Mouse (Mus musculus): ENCODE measurements around the gene Herc4. TPM values are rescaled to one million over a fixed set of nuclear protein-coding genes. Genes with fewer than 3 reads are reported as not detected.

The Herc4 gene
- polyA plus RNA-seq, 1 experiment from 2014 or later, result 46.1 TPM

DNA sequence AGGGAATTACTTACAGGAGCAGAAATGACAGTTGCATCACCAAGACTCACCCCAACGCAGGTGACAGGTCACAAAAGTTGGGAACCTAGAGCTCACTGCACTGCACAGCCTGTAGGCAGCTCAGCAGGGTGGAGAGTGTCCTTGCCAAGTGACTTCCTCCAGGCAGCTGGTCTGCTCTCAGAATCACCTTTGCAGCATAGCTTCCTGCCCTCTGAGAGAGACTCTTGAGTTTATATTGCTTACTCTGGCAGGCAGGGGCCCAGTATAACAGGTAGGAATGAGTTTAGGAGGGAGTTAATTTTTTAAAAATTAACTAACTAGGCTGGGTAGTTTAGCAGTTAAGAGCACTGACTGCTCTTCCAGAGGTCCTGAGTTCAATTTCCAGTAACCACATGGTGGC is 70.1 kb downstream of the Herc4 start:
- DNase-seq (ENCODE audit: low spot score) (no peak), ATAC-seq (replicated peaks; ENCODE audit: low FRiP score) (no peak)
- Histone ChIP-seq H3K4me1 (replicated peaks; ENCODE audit: control insufficient read depth, insufficient read depth, low read length) (no peaks in the 10 kb centered on the region), H3K36me3 (ENCODE audit: control insufficient read depth, insufficient read depth, low read length) (peaks cover 18% of the 10 kb centered on the region; the same call in 1 of the 2 replicates), H3K9ac (ENCODE audit: low read depth, low read length) (no peak overlapping the region), H3K27me3 (replicated peaks; ENCODE audit: control insufficient read depth, insufficient read depth, low read length) (no peaks in the 10 kb centered on the region), H3K9me3 (ENCODE audit: control insufficient read depth, low read length) (no peaks in the 10 kb centered on the region), H3K4me2 (no peak overlapping the region), H3K4me3 (ENCODE audit: low read depth, low read length) (no peak overlapping the region), H3K27ac (ENCODE audit: low read depth, low read length) (no peak overlapping the region)
- WGBS, result 93% methylated on average over 1 of the region's 1 CpGs

DNA sequence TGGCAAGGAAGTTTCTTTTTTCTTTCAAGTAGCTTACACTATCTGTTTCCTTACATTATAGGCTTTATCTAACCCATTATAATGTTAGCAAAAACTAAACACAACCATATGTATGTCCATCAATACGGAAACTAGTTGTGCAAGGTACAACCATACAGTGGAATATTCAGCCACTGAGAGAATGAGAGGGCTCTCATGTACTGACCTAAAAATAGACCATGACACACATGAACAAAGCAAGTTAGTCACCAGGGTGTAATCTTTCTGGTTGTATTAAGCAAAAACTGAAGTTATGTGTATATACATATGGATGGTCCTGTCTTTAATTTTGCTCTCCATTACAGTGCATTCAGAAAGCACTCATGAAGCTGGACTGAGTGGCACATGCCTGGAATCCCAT is 83.5 kb downstream of the Herc4 start:
- Histone ChIP-seq H3K27ac (ENCODE audit: low read depth, low read length) (no peak overlapping the region), H3K9me3 (ENCODE audit: control insufficient read depth, low read length) (no peaks in the 10 kb centered on the region), H3K36me3 (ENCODE audit: control insufficient read depth, insufficient read depth, low read length) (peaks cover 22% of the 10 kb centered on the region; the same call in 1 of the 2 replicates), H3K27me3 (replicated peaks; ENCODE audit: control insufficient read depth, insufficient read depth, low read length) (no peaks in the 10 kb centered on the region), H3K4me1 (replicated peaks; ENCODE audit: control insufficient read depth, insufficient read depth, low read length) (no peaks in the 10 kb centered on the region), H3K4me3 (ENCODE audit: low read depth, low read length) (no peak overlapping the region), H3K4me2 (no peak overlapping the region), H3K9ac (ENCODE audit: low read depth, low read length) (no peak overlapping the region)
- WGBS, result 90% methylated on average over 1 of the region's 1 CpGs
- DNase-seq (ENCODE audit: low spot score) (no peak), ATAC-seq (replicated peaks; ENCODE audit: low FRiP score) (no peak)

DNA sequence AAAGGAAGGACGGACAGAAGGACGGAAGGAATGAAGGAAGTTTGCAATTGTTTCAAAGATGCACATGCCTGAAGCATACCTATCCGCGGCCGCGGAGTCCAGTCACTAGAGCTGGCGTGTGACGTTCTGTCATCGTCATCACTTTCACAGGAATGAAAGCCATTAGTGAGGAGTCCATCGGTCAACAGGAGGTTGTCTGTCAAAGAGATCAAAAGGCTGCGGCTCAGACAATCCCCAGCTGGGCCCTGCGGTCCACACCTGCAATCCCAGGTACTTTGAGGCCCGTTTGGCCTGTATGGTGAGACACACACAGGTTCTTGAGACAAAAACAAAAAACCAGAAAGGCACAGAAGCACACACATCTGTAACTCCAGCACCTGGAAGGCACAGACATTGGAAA is 93.3 kb downstream of the Herc4 start:
- Histone ChIP-seq H3K4me1 (replicated peaks; ENCODE audit: control insufficient read depth, insufficient read depth, low read length) (peaks cover 13% of the 10 kb centered on the region), H3K27ac (ENCODE audit: low read depth, low read length) (no peak overlapping the region), H3K4me2 (peak overlapping the region; percentile 86), H3K4me3 (ENCODE audit: low read depth, low read length) (peak overlapping the region; percentile 92), H3K36me3 (ENCODE audit: control insufficient read depth, insufficient read depth, low read length) (peaks cover 12% of the 10 kb centered on the region), H3K9ac (ENCODE audit: low read depth, low read length) (peak overlapping the region; percentile 50), H3K27me3 (replicated peaks; ENCODE audit: control insufficient read depth, insufficient read depth, low read length) (no peaks in the 10 kb centered on the region), H3K9me3 (ENCODE audit: control insufficient read depth, low read length) (no peaks in the 10 kb centered on the region)
- 65% methylated on average over 13 of the region's 13 CpGs for WGBS
- DNase-seq (ENCODE audit: low spot score), result no peak
- ATAC-seq (replicated peaks; ENCODE audit: low FRiP score), result no peak

DNA sequence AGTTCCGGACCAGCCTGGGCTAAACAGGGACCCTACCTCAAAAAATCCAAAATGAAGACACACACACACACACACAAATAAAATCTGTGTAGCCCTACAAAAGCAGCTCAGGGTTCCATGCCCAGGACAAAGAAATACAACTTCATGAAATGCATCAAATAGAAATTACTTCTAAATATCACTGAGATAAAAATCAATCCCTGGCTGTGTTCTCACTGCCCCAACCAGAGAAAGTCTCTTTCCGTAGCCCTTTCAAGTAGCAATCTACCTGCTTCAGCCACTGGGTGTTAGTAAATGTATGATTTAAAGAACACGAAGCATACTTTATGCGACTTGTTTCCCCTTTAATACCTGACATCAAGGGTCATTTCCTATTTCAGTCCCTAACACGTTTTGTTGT is 93.7 kb downstream of the Herc4 start:
- Histone ChIP-seq H3K27ac (ENCODE audit: low read depth, low read length) (no peak overlapping the region), H3K4me3 (ENCODE audit: low read depth, low read length) (peak overlapping the region; percentile 92), H3K36me3 (ENCODE audit: control insufficient read depth, insufficient read depth, low read length) (peaks cover 12% of the 10 kb centered on the region), H3K4me2 (peak overlapping the region; percentile 86), H3K27me3 (replicated peaks; ENCODE audit: control insufficient read depth, insufficient read depth, low read length) (no peaks in the 10 kb centered on the region), H3K9me3 (ENCODE audit: control insufficient read depth, low read length) (no peaks in the 10 kb centered on the region), H3K4me1 (replicated peaks; ENCODE audit: control insufficient read depth, insufficient read depth, low read length) (peaks cover 13% of the 10 kb centered on the region), H3K9ac (ENCODE audit: low read depth, low read length) (peak overlapping the region; percentile 50)
- ATAC-seq (replicated peaks; ENCODE audit: low FRiP score), result no peak
- WGBS, result 28% methylated on average over 5 of the region's 5 CpGs
- no peak for DNase-seq (ENCODE audit: low spot score)

DNA sequence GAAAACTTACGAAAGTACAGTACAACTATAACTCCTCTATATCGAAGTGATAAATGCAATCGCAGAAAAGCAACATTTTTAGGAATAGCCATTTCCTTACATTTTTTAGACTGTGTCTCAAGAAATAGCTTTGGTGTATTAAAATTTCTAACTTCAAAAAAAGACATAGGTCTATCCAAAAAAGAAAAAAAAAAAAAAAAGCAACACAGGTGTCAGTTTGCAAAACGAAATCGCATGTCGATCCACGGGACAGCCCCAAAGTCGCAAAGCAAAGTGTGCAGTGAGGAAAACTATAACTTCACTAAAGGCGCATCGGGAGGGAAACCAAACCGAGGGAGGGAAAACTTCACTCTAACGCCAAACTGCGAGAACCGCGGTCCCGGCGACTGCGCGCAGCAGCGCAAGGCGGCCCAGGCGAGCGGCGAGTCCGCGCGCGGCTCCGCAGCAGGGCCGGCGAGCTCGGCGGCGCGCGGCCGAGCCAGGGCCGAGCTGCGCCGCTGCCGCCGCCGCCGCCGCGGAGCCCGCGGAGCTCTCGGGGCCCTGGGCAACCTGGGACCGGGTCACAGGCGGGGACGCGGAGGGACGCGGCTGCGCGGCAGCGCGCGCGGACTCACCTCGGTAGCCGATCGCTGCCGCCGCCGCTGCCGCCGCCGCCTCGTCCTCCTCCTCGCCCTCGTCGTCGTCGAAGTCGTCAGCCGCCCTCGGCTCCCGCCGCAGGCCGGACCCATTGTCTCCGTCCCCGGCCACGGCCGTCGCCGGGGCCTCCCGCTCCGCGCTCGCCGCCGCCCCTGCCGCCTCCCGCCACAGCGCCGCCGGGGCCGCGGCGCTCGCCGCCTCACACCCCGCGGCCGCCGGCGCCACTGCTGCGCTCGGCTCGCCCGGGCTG is 94.6 kb downstream of the Herc4 start:
- Histone ChIP-seq H3K9me3 (ENCODE audit: control insufficient read depth, low read length) (no peaks in the 10 kb centered on the region), H3K27ac (ENCODE audit: low read depth, low read length) (peak overlapping the region; percentile 93), H3K4me2 (peak overlapping the region; percentile 86), H3K9ac (ENCODE audit: low read depth, low read length) (peak overlapping the region; percentile 97), H3K27me3 (replicated peaks; ENCODE audit: control insufficient read depth, insufficient read depth, low read length) (no peaks in the 10 kb centered on the region), H3K36me3 (ENCODE audit: control insufficient read depth, insufficient read depth, low read length) (peaks cover 3% of the 10 kb centered on the region; the same call in 1 of the 2 replicates), H3K4me1 (replicated peaks; ENCODE audit: control insufficient read depth, insufficient read depth, low read length) (peaks cover 13% of the 10 kb centered on the region), H3K4me3 (ENCODE audit: low read depth, low read length) (peak overlapping the region; percentile 92)
- peak; percentile 70 for ATAC-seq (replicated peaks; ENCODE audit: low FRiP score)
- DNase-seq (ENCODE audit: low spot score), result peak; percentile 70
- under 1% methylated on average over 98 of the region's 113 CpGs for WGBS

DNA sequence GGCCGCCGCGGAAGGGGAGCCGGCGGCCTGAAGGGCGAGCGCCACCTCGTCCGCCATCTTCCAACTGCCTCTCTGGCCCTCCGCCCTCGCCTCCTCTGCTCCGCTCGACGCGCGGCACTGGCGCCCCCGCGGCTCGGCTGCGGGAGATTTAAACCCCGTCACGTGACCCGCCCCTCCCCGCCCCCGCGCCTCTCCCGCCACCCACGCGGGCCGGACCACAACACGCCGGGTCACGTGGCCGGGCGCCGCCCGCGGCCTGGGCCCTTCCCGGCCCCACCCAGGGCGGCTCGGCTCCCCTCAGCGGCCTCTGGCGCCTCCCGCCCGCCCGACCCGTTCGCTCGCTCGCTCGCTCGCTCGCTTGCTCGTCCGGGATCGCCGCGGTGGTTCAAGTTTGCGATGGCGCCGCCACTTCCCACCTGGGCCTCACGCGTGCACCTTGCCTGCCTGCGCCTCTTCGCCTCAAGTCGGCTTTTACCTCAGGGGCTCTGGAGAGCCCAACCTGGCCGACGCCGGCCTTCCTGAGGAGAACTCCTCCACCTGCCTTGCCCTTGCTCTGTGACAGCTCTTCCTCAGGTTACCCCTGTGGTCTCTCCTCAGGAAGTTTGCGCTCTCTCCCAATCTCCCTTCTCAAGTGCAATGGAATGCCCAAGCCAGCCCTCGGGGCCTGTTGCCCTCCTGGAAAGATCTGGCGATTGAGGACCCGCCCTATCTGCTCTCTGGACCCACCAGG is 95.5 kb downstream of the Herc4 start:
- DNase-seq (ENCODE audit: low spot score) (peak; percentile 92), ATAC-seq (replicated peaks; ENCODE audit: low FRiP score) (peak; percentile 97)
- WGBS, result under 1% methylated on average over 53 of the region's 74 CpGs
- H3K9ac ChIP-seq (ENCODE audit: low read depth, low read length), result peak overlapping the region; percentile 97
- peak overlapping the region; percentile 92 for H3K4me3 ChIP-seq (ENCODE audit: low read depth, low read length)
- H3K27ac ChIP-seq (ENCODE audit: low read depth, low read length), result peak overlapping the region; percentile 93
- H3K4me2 ChIP-seq, result peak overlapping the region; percentile 86
- peaks cover 3% of the 10 kb centered on the region; the same call in 1 of the 2 replicates for H3K36me3 ChIP-seq (ENCODE audit: control insufficient read depth, insufficient read depth, low read length)
- no peaks in the 10 kb centered on the region for H3K27me3 ChIP-seq (replicated peaks; ENCODE audit: control insufficient read depth, insufficient read depth, low read length)
- H3K4me1 ChIP-seq (replicated peaks; ENCODE audit: control insufficient read depth, insufficient read depth, low read length), result peaks cover 13% of the 10 kb centered on the region
- H3K9me3 ChIP-seq (ENCODE audit: control insufficient read depth, low read length), result no peaks in the 10 kb centered on the region

DNA sequence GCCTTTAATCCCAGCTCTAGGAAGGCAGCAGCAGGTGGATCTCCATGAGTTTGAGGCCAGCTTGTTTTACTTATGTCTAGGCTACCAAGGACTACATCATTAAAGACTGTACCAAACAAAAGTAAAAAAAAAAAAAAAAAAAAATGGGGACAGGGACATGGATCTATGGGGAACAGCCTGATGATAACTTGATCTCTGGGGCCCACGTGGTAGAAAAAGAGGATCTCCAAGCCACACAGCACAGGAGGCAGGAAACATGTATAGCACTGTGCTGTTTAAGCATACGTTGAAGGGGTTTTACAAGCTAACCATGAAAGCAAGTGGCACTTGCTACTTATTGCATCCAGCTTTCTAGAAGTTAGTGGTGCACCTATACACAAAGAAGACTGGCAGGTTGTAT is 97.7 kb downstream of the Herc4 start:
- no peak for DNase-seq (ENCODE audit: low spot score)
- Histone ChIP-seq H3K27ac (ENCODE audit: low read depth, low read length) (no peak overlapping the region), H3K27me3 (replicated peaks; ENCODE audit: control insufficient read depth, insufficient read depth, low read length) (no peaks in the 10 kb centered on the region), H3K9me3 (ENCODE audit: control insufficient read depth, low read length) (no peaks in the 10 kb centered on the region), H3K4me1 (replicated peaks; ENCODE audit: control insufficient read depth, insufficient read depth, low read length) (peaks cover 13% of the 10 kb centered on the region), H3K4me3 (ENCODE audit: low read depth, low read length) (no peak overlapping the region), H3K36me3 (ENCODE audit: control insufficient read depth, insufficient read depth, low read length) (no peaks in the 10 kb centered on the region), H3K4me2 (no peak overlapping the region), H3K9ac (ENCODE audit: low read depth, low read length) (no peak overlapping the region)
- WGBS, result 45% methylated on average over 2 of the region's 2 CpGs
- ATAC-seq (replicated peaks; ENCODE audit: low FRiP score), result no peak

DNA sequence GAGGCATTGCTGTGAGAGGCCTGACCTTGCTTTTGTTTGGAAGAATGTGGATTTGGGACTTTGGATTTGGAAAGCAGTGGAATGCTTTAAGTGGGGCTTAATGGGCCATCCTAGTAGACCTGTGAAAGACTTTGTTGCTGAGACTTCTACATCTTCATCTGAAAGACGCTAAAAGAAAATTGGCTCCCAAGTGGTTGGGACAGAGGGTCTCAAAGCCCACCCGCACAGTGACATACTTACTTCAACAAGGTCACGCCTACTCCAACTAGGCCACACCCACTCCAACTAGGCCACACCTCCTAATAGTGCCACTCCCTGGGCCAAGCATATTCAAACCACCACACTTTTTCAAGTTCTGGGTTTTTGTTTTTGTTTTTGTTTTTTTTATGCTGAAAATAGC is 101.1 kb downstream of the Herc4 start:
- no peak for ATAC-seq (replicated peaks; ENCODE audit: low FRiP score)
- 93% methylated on average over 3 of the region's 3 CpGs for WGBS

More for the DNA sequence above, 101.1 kb downstream of the Herc4 start:
- no peaks in the 10 kb centered on the region for H3K9me3 ChIP-seq (ENCODE audit: control insufficient read depth, low read length)
- no peaks in the 10 kb centered on the region for H3K36me3 ChIP-seq (ENCODE audit: control insufficient read depth, insufficient read depth, low read length)
- no peak overlapping the region for H3K9ac ChIP-seq (ENCODE audit: low read depth, low read length)
- peaks cover under 1% of the 10 kb centered on the region; the same call in 1 of the 2 replicates for H3K4me1 ChIP-seq (replicated peaks; ENCODE audit: control insufficient read depth, insufficient read depth, low read length)
- H3K4me3 ChIP-seq (ENCODE audit: low read depth, low read length), result no peak overlapping the region
- no peak for DNase-seq (ENCODE audit: low spot score)
- no peak overlapping the region for H3K4me2 ChIP-seq
- no peak overlapping the region for H3K27ac ChIP-seq (ENCODE audit: low read depth, low read length)
- H3K27me3 ChIP-seq (replicated peaks; ENCODE audit: control insufficient read depth, insufficient read depth, low read length), result no peaks in the 10 kb centered on the region

Measured in liver, embryonic 11.5 days (tissue).